Mouse (Mus musculus) liver, embryonic 14.5 days (tissue): ENCODE measurements around the gene Rpl29. TPM values are rescaled to one million over a fixed set of nuclear protein-coding genes. Genes with fewer than 3 reads are reported as not detected.

Source experiments
- ATAC-seq: fragments of 200-750 bp; cut with Nextera tagmentation; 2 replicates; pipeline ENCODE4 v1.8.0; 2017; ENCODE audit warnings: moderate number of reproducible peaks, mild to moderate bottlenecking, moderate library complexity; ENCODE audit not compliant: insufficient read depth
- DNase-seq, 3 experiments: peaks; one replicate each; pipeline ENCODE4 v3.0.0-alpha.2; 2012 to 2013; ENCODE audit warnings: low read depth in 3 of 3, low spot score in 3 of 3
- H3K27ac ChIP-seq: fragments of 300-500 bp; sonication (generic); 2 replicates; pipeline ENCODE4 v1.5.1; 2014; ENCODE audit warnings: moderate library complexity, mild to moderate bottlenecking, control low read depth, inconsistent platforms
- H3K27me3 ChIP-seq: fragments of 300-500 bp; sonication (generic); 2 replicates; pipeline ENCODE4 v1.6.1; 2014; ENCODE audit warnings: mild to moderate bottlenecking, low read length, moderate library complexity; ENCODE audit not compliant: control insufficient read depth, insufficient read depth
- H3K36me3 ChIP-seq: fragments of 300-500 bp; sonication (generic); replicated peaks from 2 replicates; pipeline ENCODE4 v1.6.1; 2014; ENCODE audit warnings: low read depth; ENCODE audit not compliant: control insufficient read depth, insufficient read depth
- H3K4me1 ChIP-seq, 2 experiments: fragments of 200-500 bp in 1 of 2; fragments of 300-500 bp in 1 of 2; sonication (generic) in 1 of 2; replicated peaks; 2 replicates each; pipeline ENCODE4 v1.6.1; 2012 to 2014; ENCODE audit warnings: antibody characterized with exemption in 1 of 2, inconsistent platforms in 1 of 2, low read length in 1 of 2; ENCODE audit not compliant: control insufficient read depth in 2 of 2, insufficient read depth in 2 of 2
- H3K4me2 ChIP-seq: fragments of 300-500 bp; sonication (generic); 2 replicates; pipeline ENCODE4 v1.6.1; 2014; ENCODE audit warnings: low read depth, mild to moderate bottlenecking, control low read depth, moderate library complexity
- H3K4me3 ChIP-seq, 2 experiments: fragments of 200-500 bp in 1 of 2; fragments of 300-500 bp in 1 of 2; sonication (generic) in 1 of 2; 2 replicates each; pipeline ENCODE4 v1.5.1; 2012 to 2014; ENCODE audit warnings: low read depth in 2 of 2, low read length in 2 of 2, mild to moderate bottlenecking in 2 of 2, control low read depth in 1 of 2, inconsistent platforms in 1 of 2, moderate library complexity in 1 of 2; ENCODE audit not compliant: insufficient read depth in 1 of 2
- H3K9ac ChIP-seq: fragments of 300-500 bp; sonication (generic); replicated peaks from 2 replicates; pipeline ENCODE4 v1.6.1; 2014; ENCODE audit warnings: mild to moderate bottlenecking, control low read depth, moderate library complexity
- H3K9me3 ChIP-seq: fragments of 300-500 bp; sonication (generic); 2 replicates; pipeline ENCODE4 v1.6.1; 2016; ENCODE audit warnings: low read length, mixed read lengths; ENCODE audit not compliant: control insufficient read depth
- CTCF ChIP-seq: IDR thresholded peaks from 2 replicates; pipeline ENCODE4 v1.5.1; 2016; ENCODE audit warnings: antibody characterized with exemption, low read depth, control low read depth
- EP300 ChIP-seq: IDR thresholded peaks from 2 replicates; pipeline ENCODE4 v1.6.1; 2016; ENCODE audit warnings: antibody characterized with exemption, low read depth
- WGBS: fragments of 180-500 bp; shearing (Covaris S2); extraction: QIAGEN DNeasy Blood & Tissue Kit; methylation state at CpG from one replicate; pipeline ENCODE4 v1.1.7; 2014; ENCODE audit not compliant: insufficient replicate concordance; 5-methylcytosine and 5-hydroxymethylcytosine counted together
- polyA plus RNA-seq, 2 experiments: library from polyadenylated mRNA; depleted of rRNA in 1 of 2; stranded (reverse) in 1 of 2; unstranded in 1 of 2; fragments of >200 nt; fragmentation: Nextera tagmentation in 1 of 2; extraction: Ambion mirVana in 1 of 2; gene quantifications; 2 replicates each; pipeline versions ENCODE4 v1.2.1 to v1.2.3; 2012 to 2014

Gene Rpl29
- polyA plus RNA-seq, 2 experiments, result 720 to 743 TPM

DNA sequence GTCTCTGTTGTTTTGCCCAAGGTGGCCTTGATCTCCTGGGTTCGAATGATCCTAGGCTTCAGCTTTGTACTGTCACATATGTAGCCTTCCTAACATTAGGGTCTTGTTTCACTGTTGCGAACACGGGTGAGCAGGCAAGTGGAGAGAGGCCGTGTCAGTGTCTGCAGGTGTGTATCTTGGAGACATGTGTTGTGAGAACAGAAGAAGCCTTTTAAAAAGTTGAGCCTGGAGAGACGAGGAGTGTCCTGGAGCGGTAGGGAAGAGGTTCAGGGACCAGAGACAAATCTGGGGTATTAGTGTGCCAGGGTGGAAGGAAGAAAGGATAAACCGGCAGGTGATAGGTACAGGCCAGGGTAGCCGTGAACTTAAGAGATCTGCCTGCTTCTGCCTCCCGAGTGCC lies 48.8 kb downstream of the Rpl29 start:
- no peaks in the 10 kb centered on the region for H3K9me3 ChIP-seq
- peak overlapping the region; percentile 92 for H3K4me2 ChIP-seq
- no peak overlapping the region for H3K27ac ChIP-seq
- peaks cover 6 to 12% of the 10 kb centered on the region in 2 experiments; a peak in 3 of 4 replicates for H3K4me1 ChIP-seq
- ATAC-seq (no peak), DNase-seq (no peak)
- WGBS, result 62% methylated on average over 9 of the region's 9 CpGs
- peak overlapping the region; percentile 55 for H3K9ac ChIP-seq
- TF ChIP-seq CTCF (no peak), EP300 (no peak)
- H3K27me3 ChIP-seq, result no peaks in the 10 kb centered on the region
- H3K4me3 ChIP-seq, result peak overlapping the region; percentile 63 to 75
- H3K36me3 ChIP-seq, result no peaks in the 10 kb centered on the region; the same call in 1 of the 2 replicates

DNA sequence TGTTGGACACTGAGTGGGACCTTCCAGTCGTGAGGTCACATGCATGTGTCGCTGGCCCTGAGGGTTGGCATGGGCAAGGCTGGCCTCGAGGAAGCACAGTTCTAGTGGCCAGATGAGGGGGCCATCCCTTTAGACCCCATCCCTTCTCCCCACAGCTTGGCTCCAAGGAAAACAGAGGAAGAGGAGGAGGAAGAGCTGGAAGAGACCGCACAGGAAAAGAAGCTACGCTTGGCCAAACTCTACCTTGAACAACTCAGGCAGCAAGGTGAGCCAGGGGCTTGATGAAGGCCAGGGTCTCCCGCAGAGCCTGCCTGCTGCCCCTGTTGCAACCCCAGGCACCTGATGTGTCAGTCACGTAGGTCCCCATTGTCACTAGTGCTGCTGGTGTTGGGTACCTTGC lies 51.3 kb downstream of the Rpl29 start:
- Histone ChIP-seq H3K9ac (no peak overlapping the region), H3K4me3 (no peak overlapping the region), H3K4me1 (peaks cover 6 to 12% of the 10 kb centered on the region in 2 experiments; a peak in 3 of 4 replicates), H3K36me3 (no peaks in the 10 kb centered on the region; the same call in 1 of the 2 replicates), H3K27ac (no peak overlapping the region), H3K27me3 (no peaks in the 10 kb centered on the region), H3K9me3 (no peaks in the 10 kb centered on the region), H3K4me2 (no peak overlapping the region)
- TF ChIP-seq CTCF (no peak), EP300 (no peak)
- no peak for ATAC-seq
- WGBS, result 82% methylated on average over 7 of the region's 7 CpGs
- no peak for DNase-seq

DNA sequence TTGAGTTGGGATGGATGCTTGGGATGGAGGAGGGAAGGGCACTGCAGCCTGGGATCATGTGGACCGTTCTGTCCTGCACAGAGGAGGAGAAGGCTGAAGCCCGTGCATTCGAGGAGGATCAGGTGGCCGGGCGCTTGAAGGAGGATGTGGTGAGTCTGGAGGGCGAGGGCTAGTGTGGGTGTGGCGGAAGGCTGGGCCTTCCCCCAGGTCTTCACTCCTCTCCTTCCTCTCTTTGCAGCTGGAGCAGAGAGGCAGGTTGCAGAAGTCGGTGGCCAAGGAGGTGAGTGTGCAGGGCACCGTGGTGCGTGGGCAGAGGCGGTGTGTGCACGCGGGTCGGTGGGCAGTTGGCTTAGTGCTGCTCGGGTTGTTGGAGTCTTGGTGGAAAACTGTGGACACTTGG lies 51.8 kb downstream of the Rpl29 start:
- no peak for DNase-seq
- Histone ChIP-seq H3K4me1 (peaks cover 6 to 12% of the 10 kb centered on the region in 2 experiments; a peak in 3 of 4 replicates), H3K9me3 (no peaks in the 10 kb centered on the region), H3K36me3 (no peaks in the 10 kb centered on the region; the same call in 1 of the 2 replicates), H3K4me3 (no peak overlapping the region), H3K4me2 (no peak overlapping the region), H3K27me3 (no peaks in the 10 kb centered on the region), H3K9ac (no peak overlapping the region), H3K27ac (no peak overlapping the region)
- TF ChIP-seq EP300 (no peak), CTCF (no peak)
- ATAC-seq, result no peak
- WGBS, result 67% methylated on average over 15 of the region's 15 CpGs

Other genes starting within 250 kb of the Rpl29 start
- gene Ppm1m, start 229.7 kb upstream of the Rpl29 start, polyA plus RNA-seq (2012; rRNA removed), result 7.2 and 10.0 TPM in 2 replicates
- gene Ppm1m, start 229.7 kb upstream of the Rpl29 start, polyA plus RNA-seq (2014; fragmentation: Nextera tagmentation; extraction: Ambion mirVana), result 5.4 and 5.9 TPM in 2 replicates
- gene Twf2, start 226.3 kb upstream of the Rpl29 start, polyA plus RNA-seq (2012; rRNA removed), result 14.3 and 14.9 TPM in 2 replicates
- gene Twf2, start 226.3 kb upstream of the Rpl29 start, polyA plus RNA-seq (2014; fragmentation: Nextera tagmentation; extraction: Ambion mirVana), result 18.7 and 19.7 TPM in 2 replicates
- 0.29 and 0.45 TPM in 2 replicates for gene Tlr9, start 206.9 kb upstream of the Rpl29 start, polyA plus RNA-seq (2012; rRNA removed)
- 0.06 and 0.08 TPM in 2 replicates for gene Tlr9, start 206.9 kb upstream of the Rpl29 start, polyA plus RNA-seq (2014; fragmentation: Nextera tagmentation; extraction: Ambion mirVana)
- gene Alas1, start 180.8 kb upstream of the Rpl29 start, polyA plus RNA-seq (2012; rRNA removed), result 29.2 and 29.8 TPM in 2 replicates
- 36.9 and 43.6 TPM in 2 replicates for gene Alas1, start 180.8 kb upstream of the Rpl29 start, polyA plus RNA-seq (2014; fragmentation: Nextera tagmentation; extraction: Ambion mirVana)
- 17.8 and 18.5 TPM in 2 replicates for gene Poc1a, start 148.4 kb upstream of the Rpl29 start, polyA plus RNA-seq (2012; rRNA removed)
- gene Poc1a, start 148.4 kb upstream of the Rpl29 start, polyA plus RNA-seq (2014; fragmentation: Nextera tagmentation; extraction: Ambion mirVana), result 21.4 and 23.7 TPM in 2 replicates
- gene Dusp7, start 60.8 kb upstream of the Rpl29 start, polyA plus RNA-seq (2012; rRNA removed), result 8.2 and 10.0 TPM in 2 replicates
- 4.4 and 4.5 TPM in 2 replicates for gene Dusp7, start 60.8 kb upstream of the Rpl29 start, polyA plus RNA-seq (2014; fragmentation: Nextera tagmentation; extraction: Ambion mirVana)
- 13.6 and 19.5 TPM in 2 replicates for gene Acy1, start 8.9 kb downstream of the Rpl29 start, polyA plus RNA-seq (2012; rRNA removed)
- 26.7 and 26.8 TPM in 2 replicates for gene Acy1, start 8.9 kb downstream of the Rpl29 start, polyA plus RNA-seq (2014; fragmentation: Nextera tagmentation; extraction: Ambion mirVana)
- gene Abhd14b, start 18.0 kb downstream of the Rpl29 start, polyA plus RNA-seq (2012; rRNA removed), result 17.3 and 23.7 TPM in 2 replicates
- 24.9 and 25.2 TPM in 2 replicates for gene Abhd14b, start 18.0 kb downstream of the Rpl29 start, polyA plus RNA-seq (2014; fragmentation: Nextera tagmentation; extraction: Ambion mirVana)
- gene Abhd14a, start 18.2 kb downstream of the Rpl29 start, polyA plus RNA-seq (2012; rRNA removed), result 14.4 and 16.4 TPM in 2 replicates
- gene Abhd14a, start 18.2 kb downstream of the Rpl29 start, polyA plus RNA-seq (2014; fragmentation: Nextera tagmentation; extraction: Ambion mirVana), result 14.3 and 16.3 TPM in 2 replicates
- gene Pcbp4, start 23.8 kb downstream of the Rpl29 start, polyA plus RNA-seq (2012; rRNA removed), result 11.3 and 18.3 TPM in 2 replicates
- 5.6 and 5.7 TPM in 2 replicates for gene Pcbp4, start 23.8 kb downstream of the Rpl29 start, polyA plus RNA-seq (2014; fragmentation: Nextera tagmentation; extraction: Ambion mirVana)
- gene Gpr62, start 36.5 kb downstream of the Rpl29 start, polyA plus RNA-seq (2012; rRNA removed), result not detected in 2 replicates
- gene Gpr62, start 36.5 kb downstream of the Rpl29 start, polyA plus RNA-seq (2014; fragmentation: Nextera tagmentation; extraction: Ambion mirVana), result not detected in 2 replicates
- gene Rrp9, start 46.5 kb downstream of the Rpl29 start, polyA plus RNA-seq (2012; rRNA removed), result 18.1 and 18.8 TPM in 2 replicates
- gene Rrp9, start 46.5 kb downstream of the Rpl29 start, polyA plus RNA-seq (2014; fragmentation: Nextera tagmentation; extraction: Ambion mirVana), result 22.1 and 25.1 TPM in 2 replicates
- gene Parp3, start 47.5 kb downstream of the Rpl29 start, polyA plus RNA-seq (2012; rRNA removed), result 1.3 TPM in 2 replicates
- gene Parp3, start 47.5 kb downstream of the Rpl29 start, polyA plus RNA-seq (2014; fragmentation: Nextera tagmentation; extraction: Ambion mirVana), result 0.77 and 0.91 TPM in 2 replicates
- gene Iqcf1, start 70.5 kb downstream of the Rpl29 start, polyA plus RNA-seq (2012; rRNA removed), result not detected in 2 replicates
- not detected in 2 replicates for gene Iqcf1, start 70.5 kb downstream of the Rpl29 start, polyA plus RNA-seq (2014; fragmentation: Nextera tagmentation; extraction: Ambion mirVana)
- not detected in 2 replicates for gene Iqcf5, start 85.1 kb downstream of the Rpl29 start, polyA plus RNA-seq (2012; rRNA removed)
- not detected in 2 replicates for gene Iqcf5, start 85.1 kb downstream of the Rpl29 start, polyA plus RNA-seq (2014; fragmentation: Nextera tagmentation; extraction: Ambion mirVana)
- not detected in 2 replicates for gene Iqcf3, start 132.2 kb downstream of the Rpl29 start, polyA plus RNA-seq (2012; rRNA removed)
- gene Iqcf3, start 132.2 kb downstream of the Rpl29 start, polyA plus RNA-seq (2014; fragmentation: Nextera tagmentation; extraction: Ambion mirVana), result not detected in 2 replicates
- not detected in 2 replicates for gene Iqcf4, start 141.5 kb downstream of the Rpl29 start, polyA plus RNA-seq (2012; rRNA removed)
- not detected in 2 replicates for gene Iqcf4, start 141.5 kb downstream of the Rpl29 start, polyA plus RNA-seq (2014; fragmentation: Nextera tagmentation; extraction: Ambion mirVana)
- gene Iqcf6, start 197.1 kb downstream of the Rpl29 start, polyA plus RNA-seq (2012; rRNA removed), result not detected in 2 replicates
- not detected in 2 replicates for gene Iqcf6, start 197.1 kb downstream of the Rpl29 start, polyA plus RNA-seq (2014; fragmentation: Nextera tagmentation; extraction: Ambion mirVana)
- 0.02 TPM in 1 of 2 replicates, not detected in the other for gene Grm2, start 226.6 kb downstream of the Rpl29 start, polyA plus RNA-seq (2012; rRNA removed)
- not detected in 2 replicates for gene Grm2, start 226.6 kb downstream of the Rpl29 start, polyA plus RNA-seq (2014; fragmentation: Nextera tagmentation; extraction: Ambion mirVana)